Mouse (Mus musculus): ENCODE measurements at regions not wholly inside any gene's neighbourhood (a gene's known extent, or its start where the extent isn't known, plus 50 kb on each side); places are given as distances from the start of the nearest gene placed in this dataset.

- no peak overlapping the region for H3K27ac ChIP-seq (ENCODE audit: insufficient read depth, low read depth, low read length)
- H3K4me1 ChIP-seq (ENCODE audit: control insufficient read depth, insufficient read depth, insufficient read length, low read length), result no peaks in the 10 kb centered on the region
- H3K36me3 ChIP-seq (ENCODE audit: control insufficient read depth, insufficient read depth, low read length), result no peaks in the 10 kb centered on the region
- WGBS, result 42% methylated on average over 3 of the region's 3 CpGs
- no peak overlapping the region for H3K4me3 ChIP-seq (ENCODE audit: low read depth, low read length)
- TF ChIP-seq POLR2A (IDR thresholded peaks at IDR 0.05; ENCODE audit: low read depth, low read length), result no peak
- no peak for TF ChIP-seq CTCF (IDR thresholded peaks at IDR 0.05; ENCODE audit: extremely low read depth, insufficient read length, insufficient replicate concordance, low read depth, low read length)
- no peaks in the 10 kb centered on the region for H3K27me3 ChIP-seq (ENCODE audit: control insufficient read depth, insufficient read depth, low read length)
Measured at GRCm38 (mm10) chr9:46738634-46739033, 259.9 kb upstream of the Gm4791 start.

- TF ChIP-seq CTCF (IDR thresholded peaks at IDR 0.05; ENCODE audit: extremely low read depth, insufficient read length, insufficient replicate concordance, low read depth, low read length) (no peak), POLR2A (IDR thresholded peaks at IDR 0.05; ENCODE audit: low read depth, low read length) (no peak)
- Histone ChIP-seq H3K4me3 (ENCODE audit: low read depth, low read length) (no peak overlapping the region), H3K4me1 (ENCODE audit: control insufficient read depth, insufficient read depth, insufficient read length, low read length) (no peaks in the 10 kb centered on the region), H3K36me3 (ENCODE audit: control insufficient read depth, insufficient read depth, low read length) (no peaks in the 10 kb centered on the region), H3K27me3 (ENCODE audit: control insufficient read depth, insufficient read depth, low read length) (no peaks in the 10 kb centered on the region), H3K27ac (ENCODE audit: insufficient read depth, low read depth, low read length) (no peak overlapping the region)
- WGBS, result 59% methylated on average over 4 of the region's 4 CpGs
Measured at GRCm38 (mm10) chr9:46738056-46738455, 260.5 kb upstream of the Gm4791 start.

GRCm38 (mm10) chr9:46737446-46737845, 261.1 kb upstream of the Gm4791 start:
- no peaks in the 10 kb centered on the region for H3K27me3 ChIP-seq (ENCODE audit: control insufficient read depth, insufficient read depth, low read length)
- 65% methylated on average over 3 of the region's 3 CpGs for WGBS
- no peaks in the 10 kb centered on the region for H3K4me1 ChIP-seq (ENCODE audit: control insufficient read depth, insufficient read depth, insufficient read length, low read length)
- TF ChIP-seq POLR2A (IDR thresholded peaks at IDR 0.05; ENCODE audit: low read depth, low read length), result no peak
- no peak for TF ChIP-seq CTCF (IDR thresholded peaks at IDR 0.05; ENCODE audit: extremely low read depth, insufficient read length, insufficient replicate concordance, low read depth, low read length)
- no peak overlapping the region for H3K27ac ChIP-seq (ENCODE audit: insufficient read depth, low read depth, low read length)
- H3K36me3 ChIP-seq (ENCODE audit: control insufficient read depth, insufficient read depth, low read length), result no peaks in the 10 kb centered on the region
- H3K4me3 ChIP-seq (ENCODE audit: low read depth, low read length), result no peak overlapping the region

- no peak overlapping the region for H3K27ac ChIP-seq (ENCODE audit: insufficient read depth, low read depth, low read length)
- TF ChIP-seq POLR2A (IDR thresholded peaks at IDR 0.05; ENCODE audit: low read depth, low read length) (no peak), CTCF (IDR thresholded peaks at IDR 0.05; ENCODE audit: extremely low read depth, insufficient read length, insufficient replicate concordance, low read depth, low read length) (no peak)
- H3K27me3 ChIP-seq (ENCODE audit: control insufficient read depth, insufficient read depth, low read length), result no peaks in the 10 kb centered on the region
- H3K4me3 ChIP-seq (ENCODE audit: low read depth, low read length), result no peak overlapping the region
- no peaks in the 10 kb centered on the region for H3K36me3 ChIP-seq (ENCODE audit: control insufficient read depth, insufficient read depth, low read length)
- no peaks in the 10 kb centered on the region for H3K4me1 ChIP-seq (ENCODE audit: control insufficient read depth, insufficient read depth, insufficient read length, low read length)
Measured at GRCm38 (mm10) chr9:46736232-46736631, 262.3 kb upstream of the Gm4791 start.

- H3K36me3 ChIP-seq (ENCODE audit: control insufficient read depth, insufficient read depth, low read length), result no peaks in the 10 kb centered on the region
- 2% methylated on average over 4 of the region's 4 CpGs for WGBS
Measured at GRCm38 (mm10) chr9:46735664-46736067, 262.9 kb upstream of the Gm4791 start.

GRCm38 (mm10) chr9:46728465-46728864, 270.1 kb upstream of the Gm4791 start:
- H3K27me3 ChIP-seq (ENCODE audit: control insufficient read depth, insufficient read depth, low read length), result no peaks in the 10 kb centered on the region
- no peaks in the 10 kb centered on the region for H3K36me3 ChIP-seq (ENCODE audit: control insufficient read depth, insufficient read depth, low read length)
- WGBS, result 52% methylated on average over 5 of the region's 5 CpGs
- H3K4me1 ChIP-seq (ENCODE audit: control insufficient read depth, insufficient read depth, insufficient read length, low read length), result no peaks in the 10 kb centered on the region
- H3K4me3 ChIP-seq (ENCODE audit: low read depth, low read length), result no peak overlapping the region
- H3K27ac ChIP-seq (ENCODE audit: insufficient read depth, low read depth, low read length), result no peak overlapping the region
- TF ChIP-seq CTCF (IDR thresholded peaks at IDR 0.05; ENCODE audit: extremely low read depth, insufficient read length, insufficient replicate concordance, low read depth, low read length), result no peak
- TF ChIP-seq POLR2A (IDR thresholded peaks at IDR 0.05; ENCODE audit: low read depth, low read length), result no peak

More at GRCm38 (mm10) chr9:46735664-46736067, 262.9 kb upstream of the Gm4791 start:
- Histone ChIP-seq H3K4me3 (ENCODE audit: low read depth, low read length) (no peak overlapping the region), H3K27ac (ENCODE audit: insufficient read depth, low read depth, low read length) (no peak overlapping the region), H3K27me3 (ENCODE audit: control insufficient read depth, insufficient read depth, low read length) (no peaks in the 10 kb centered on the region), H3K4me1 (ENCODE audit: control insufficient read depth, insufficient read depth, insufficient read length, low read length) (no peaks in the 10 kb centered on the region)
- TF ChIP-seq CTCF (IDR thresholded peaks at IDR 0.05; ENCODE audit: extremely low read depth, insufficient read length, insufficient replicate concordance, low read depth, low read length) (peak; percentile 94; the same call in 1 of the 2 replicates), POLR2A (IDR thresholded peaks at IDR 0.05; ENCODE audit: low read depth, low read length) (no peak)

DNA sequence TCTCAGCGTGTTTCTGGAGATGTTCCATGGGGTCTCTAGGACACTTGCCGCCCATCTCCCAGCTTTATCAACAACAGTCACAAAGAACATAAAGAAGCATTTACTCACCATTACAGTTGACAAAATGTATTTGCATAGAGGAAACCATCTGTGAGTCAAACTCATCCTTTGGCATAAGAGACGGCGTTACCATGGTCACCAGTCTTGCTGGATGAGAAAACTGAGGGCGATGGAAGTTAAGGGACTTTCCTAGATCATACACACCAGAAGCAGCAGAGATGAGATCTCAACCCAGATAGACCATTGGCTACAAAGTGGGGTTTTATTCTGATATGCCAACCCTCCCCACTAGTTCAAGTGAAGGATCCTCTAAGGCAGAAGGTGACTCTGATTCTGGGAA, 274.3 kb upstream of the Gm4791 start:
- Histone ChIP-seq H3K36me3 (ENCODE audit: control insufficient read depth, insufficient read depth, low read length) (no peaks in the 10 kb centered on the region), H3K27me3 (ENCODE audit: control insufficient read depth, insufficient read depth, low read length) (no peaks in the 10 kb centered on the region), H3K4me1 (ENCODE audit: control insufficient read depth, insufficient read depth, insufficient read length, low read length) (no peaks in the 10 kb centered on the region), H3K27ac (ENCODE audit: insufficient read depth, low read depth, low read length) (no peak overlapping the region), H3K4me3 (ENCODE audit: low read depth, low read length) (no peak overlapping the region)
- 87% methylated on average over 5 of the region's 5 CpGs for WGBS
- TF ChIP-seq POLR2A (IDR thresholded peaks at IDR 0.05; ENCODE audit: low read depth, low read length), result no peak

DNA sequence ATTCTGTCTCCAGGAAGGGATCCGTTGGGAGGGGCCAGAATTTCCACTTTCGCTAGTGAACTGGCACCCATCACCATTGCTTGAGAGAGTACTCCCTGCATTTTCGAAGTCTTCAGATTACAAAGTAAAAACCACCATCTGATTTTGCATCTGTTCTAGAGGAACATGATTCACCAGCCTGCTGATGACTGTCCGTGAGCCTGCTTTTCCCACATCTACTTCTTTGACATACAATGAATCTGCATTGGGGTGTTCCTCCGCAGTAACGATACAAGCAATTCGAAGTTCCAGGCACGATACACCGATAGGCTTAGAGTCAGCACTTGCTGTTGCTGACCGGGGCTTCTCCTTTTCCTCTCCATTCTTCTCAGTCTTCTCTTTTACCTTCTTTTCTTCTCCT, 285.1 kb upstream of the Gm4791 start:
- WGBS, result 91% methylated on average over 10 of the region's 10 CpGs
- Histone ChIP-seq H3K36me3 (ENCODE audit: control insufficient read depth, insufficient read depth, low read length) (no peaks in the 10 kb centered on the region), H3K27ac (ENCODE audit: insufficient read depth, low read depth, low read length) (no peak overlapping the region), H3K4me3 (ENCODE audit: low read depth, low read length) (no peak overlapping the region), H3K27me3 (ENCODE audit: control insufficient read depth, insufficient read depth, low read length) (no peaks in the 10 kb centered on the region), H3K4me1 (ENCODE audit: control insufficient read depth, insufficient read depth, insufficient read length, low read length) (no peaks in the 10 kb centered on the region)
- TF ChIP-seq CTCF (IDR thresholded peaks at IDR 0.05; ENCODE audit: extremely low read depth, insufficient read length, insufficient replicate concordance, low read depth, low read length), result no peak
- no peak for TF ChIP-seq POLR2A (IDR thresholded peaks at IDR 0.05; ENCODE audit: low read depth, low read length)

Data from small intestine, adult 2 months (tissue).